Mouse (Mus musculus): ENCODE measurements around the gene Tpm1. TPM values are rescaled to one million over a fixed set of nuclear protein-coding genes. Genes with fewer than 3 reads are reported as not detected.

Tpm1 gene
- 2,990 and 4,096 TPM in 2 replicates for polyA plus RNA-seq (2016; fragmentation: Nextera tagmentation; extraction: Ambion mirVana)

DNA sequence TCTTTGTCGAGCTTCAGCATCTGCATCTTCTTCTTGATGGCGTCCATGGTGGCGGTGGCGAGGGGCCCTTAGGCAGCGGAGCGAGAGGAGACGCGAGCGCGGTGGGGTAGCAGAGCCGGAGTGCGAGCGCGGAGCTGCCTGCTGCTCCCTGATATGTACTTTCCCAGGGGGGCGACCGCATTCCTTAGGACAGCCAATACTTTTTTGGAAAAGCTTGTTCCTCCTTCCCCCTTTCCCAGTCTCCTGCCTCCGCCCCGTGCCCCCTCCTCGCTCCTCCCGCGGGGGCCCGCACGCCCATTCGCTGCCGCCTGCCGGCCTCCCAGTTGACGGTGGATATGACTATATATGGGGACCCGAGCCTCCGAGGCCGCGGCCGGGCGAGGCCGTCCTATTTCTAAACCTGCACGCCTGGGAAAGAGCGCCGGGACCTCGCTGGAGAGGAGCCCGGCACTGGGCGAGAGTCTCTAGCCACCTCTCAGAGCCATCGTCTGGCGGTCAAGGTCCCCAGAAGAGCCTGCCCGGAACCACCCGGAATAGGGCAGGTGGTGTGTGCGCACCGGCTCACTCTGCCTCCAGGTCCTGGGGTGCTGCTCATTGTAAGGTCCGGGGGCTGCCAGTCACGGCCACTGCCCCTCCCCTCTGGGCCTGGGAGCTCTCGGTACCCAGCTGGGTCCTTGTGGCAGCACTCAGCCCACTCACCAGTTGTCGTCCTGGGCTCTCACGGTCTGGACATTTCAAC lies at the start of gene Tpm1:
Tpm1 (minus strand) TSS at position 321 of the 739 bp plus-strand sequence.
- Histone ChIP-seq H3K36me3 (peaks cover 17% of the 10 kb centered on the region; the same call in 1 of the 2 replicates), H3K9me3 (no peaks in the 10 kb centered on the region), H3K4me3 (peak within 1 kb of the TSS; percentile 91), H3K4me1 (peaks cover 17% of the 10 kb centered on the region), H3K27me3 (ENCODE audit: insufficient read depth, poor library complexity, severe bottlenecking) (peaks cover 10% of the 10 kb centered on the region; the same call in 1 of the 2 replicates), H3K27ac (peak within 1 kb of the TSS; percentile 97)
- DNase-seq (ENCODE audit: low spot score), result peak; percentile 96
- under 1% methylated on average over 51 of the region's 51 CpGs for WGBS

- WGBS, result 85% methylated on average over 2 of the region's 2 CpGs
- no peak overlapping the region for H3K4me3 ChIP-seq
- no peaks in the 10 kb centered on the region for H3K9me3 ChIP-seq
- H3K27ac ChIP-seq, result no peak overlapping the region
- no peaks in the 10 kb centered on the region for H3K36me3 ChIP-seq
- DNase-seq (ENCODE audit: low spot score), result no peak
- peaks cover 46% of the 10 kb centered on the region for H3K4me1 ChIP-seq
- H3K27me3 ChIP-seq (ENCODE audit: insufficient read depth, poor library complexity, severe bottlenecking), result no peaks in the 10 kb centered on the region
Measured at GRCm38 (mm10) chr9:67094371-67094770, 45.2 kb upstream of the Tpm1 start.

DNA sequence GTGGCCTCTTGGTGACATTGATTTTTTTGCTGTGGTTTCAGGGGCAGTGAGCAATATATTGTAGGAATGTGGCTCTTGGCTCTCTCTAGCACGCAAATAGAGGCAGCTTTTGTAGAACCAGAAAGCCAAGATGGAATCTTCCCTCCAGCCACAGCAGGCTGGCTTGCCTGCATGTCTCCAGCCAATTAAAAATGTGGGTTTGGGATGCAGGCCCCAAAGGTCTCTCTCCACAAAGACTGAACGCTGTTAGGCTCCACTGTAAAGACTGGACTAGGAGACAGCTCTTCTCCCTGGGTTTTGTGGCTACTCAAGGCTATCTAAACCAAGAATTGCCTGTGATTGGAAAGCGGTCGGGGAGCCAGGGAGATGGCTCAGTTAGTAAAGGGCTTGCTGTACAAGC lies 43.0 kb upstream of the Tpm1 start:
- Histone ChIP-seq H3K9me3 (no peaks in the 10 kb centered on the region), H3K27ac (peak overlapping the region; percentile 13; the same call in 1 of the 2 replicates), H3K4me3 (no peak overlapping the region), H3K27me3 (ENCODE audit: insufficient read depth, poor library complexity, severe bottlenecking) (no peaks in the 10 kb centered on the region), H3K36me3 (no peaks in the 10 kb centered on the region), H3K4me1 (peaks cover 26% of the 10 kb centered on the region)
- WGBS, result 77% methylated on average over 4 of the region's 4 CpGs
- no peak for DNase-seq (ENCODE audit: low spot score)

GRCm38 (mm10) chr9:67091598-67091997 lies 42.4 kb upstream of the Tpm1 start:
- H3K27ac ChIP-seq, result peak overlapping the region; percentile 13; the same call in 1 of the 2 replicates
- DNase-seq (ENCODE audit: low spot score), result no peak
- H3K4me3 ChIP-seq, result no peak overlapping the region
- H3K27me3 ChIP-seq (ENCODE audit: insufficient read depth, poor library complexity, severe bottlenecking), result no peaks in the 10 kb centered on the region
- H3K9me3 ChIP-seq, result no peaks in the 10 kb centered on the region
- peaks cover 23% of the 10 kb centered on the region for H3K4me1 ChIP-seq
- 68% methylated on average over 7 of the region's 7 CpGs for WGBS
- no peaks in the 10 kb centered on the region for H3K36me3 ChIP-seq

GRCm38 (mm10) chr9:67091151-67091550 lies 41.9 kb upstream of the Tpm1 start:
- no peak for DNase-seq (ENCODE audit: low spot score)
- Histone ChIP-seq H3K4me1 (peaks cover 21% of the 10 kb centered on the region), H3K4me3 (no peak overlapping the region), H3K36me3 (no peaks in the 10 kb centered on the region), H3K27me3 (ENCODE audit: insufficient read depth, poor library complexity, severe bottlenecking) (no peaks in the 10 kb centered on the region), H3K9me3 (no peaks in the 10 kb centered on the region), H3K27ac (peak overlapping the region; percentile 69)
- WGBS, result 91% methylated on average over 11 of the region's 11 CpGs

DNA sequence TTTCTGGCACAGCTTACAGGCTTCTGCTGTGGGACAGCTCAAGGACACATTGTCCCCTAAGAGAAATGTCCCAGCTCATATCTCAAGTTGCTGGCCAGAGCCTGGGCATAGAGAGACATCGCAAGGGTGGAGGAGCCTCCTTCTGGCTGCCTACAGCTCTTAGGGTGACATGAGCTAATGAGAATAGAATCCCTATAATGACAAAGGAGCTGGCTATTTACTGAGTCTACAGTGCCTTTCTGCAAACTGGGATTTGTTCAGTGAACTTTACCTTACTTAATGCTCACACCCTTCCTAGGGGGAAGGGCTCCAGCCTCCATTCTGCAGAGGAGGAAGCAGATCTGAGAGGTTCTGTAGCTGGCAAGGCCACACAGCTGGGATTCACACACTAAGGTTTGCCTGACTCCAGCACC lies 41.4 kb upstream of the Tpm1 start:
- H3K27me3 ChIP-seq (ENCODE audit: insufficient read depth, poor library complexity, severe bottlenecking), result no peaks in the 10 kb centered on the region
- DNase-seq (ENCODE audit: low spot score), result no peak
- H3K4me3 ChIP-seq, result no peak overlapping the region
- H3K9me3 ChIP-seq, result no peaks in the 10 kb centered on the region
- H3K27ac ChIP-seq, result peak overlapping the region; percentile 69
- H3K4me1 ChIP-seq, result peaks cover 21% of the 10 kb centered on the region
- WGBS, result 57% methylated on average over 1 of the region's 1 CpGs
- no peaks in the 10 kb centered on the region for H3K36me3 ChIP-seq

- Histone ChIP-seq H3K4me1 (peaks cover 21% of the 10 kb centered on the region), H3K4me3 (no peak overlapping the region), H3K27ac (no peak overlapping the region), H3K27me3 (ENCODE audit: insufficient read depth, poor library complexity, severe bottlenecking) (no peaks in the 10 kb centered on the region), H3K36me3 (no peaks in the 10 kb centered on the region), H3K9me3 (no peaks in the 10 kb centered on the region)
- WGBS, result 86% methylated on average over 5 of the region's 5 CpGs
- DNase-seq (ENCODE audit: low spot score), result no peak
Measured at GRCm38 (mm10) chr9:67089167-67089566, 40.0 kb upstream of the Tpm1 start.

- no peaks in the 10 kb centered on the region for H3K36me3 ChIP-seq
- peaks cover 23% of the 10 kb centered on the region for H3K4me1 ChIP-seq
- no peaks in the 10 kb centered on the region for H3K27me3 ChIP-seq (ENCODE audit: insufficient read depth, poor library complexity, severe bottlenecking)
- WGBS, result 38% methylated on average over 4 of the region's 4 CpGs
- H3K4me3 ChIP-seq, result no peak overlapping the region
- no peak for DNase-seq (ENCODE audit: low spot score)
- H3K27ac ChIP-seq, result peak overlapping the region; percentile 19; the same call in 1 of the 2 replicates
- no peaks in the 10 kb centered on the region for H3K9me3 ChIP-seq
Measured at GRCm38 (mm10) chr9:67083801-67084200, 34.6 kb upstream of the Tpm1 start.

- Histone ChIP-seq H3K27ac (0 out of 2 replicates have a peak overlapping the region, but pooled peaks have one; percentile 18), H3K9me3 (no peaks in the 10 kb centered on the region), H3K4me1 (peaks cover 42% of the 10 kb centered on the region), H3K27me3 (ENCODE audit: insufficient read depth, poor library complexity, severe bottlenecking) (no peaks in the 10 kb centered on the region), H3K36me3 (no peaks in the 10 kb centered on the region), H3K4me3 (no peak overlapping the region)
- no peak for DNase-seq (ENCODE audit: low spot score)
- 75% methylated on average over 5 of the region's 5 CpGs for WGBS
Measured at GRCm38 (mm10) chr9:67081688-67082087, 32.5 kb upstream of the Tpm1 start.

DNA sequence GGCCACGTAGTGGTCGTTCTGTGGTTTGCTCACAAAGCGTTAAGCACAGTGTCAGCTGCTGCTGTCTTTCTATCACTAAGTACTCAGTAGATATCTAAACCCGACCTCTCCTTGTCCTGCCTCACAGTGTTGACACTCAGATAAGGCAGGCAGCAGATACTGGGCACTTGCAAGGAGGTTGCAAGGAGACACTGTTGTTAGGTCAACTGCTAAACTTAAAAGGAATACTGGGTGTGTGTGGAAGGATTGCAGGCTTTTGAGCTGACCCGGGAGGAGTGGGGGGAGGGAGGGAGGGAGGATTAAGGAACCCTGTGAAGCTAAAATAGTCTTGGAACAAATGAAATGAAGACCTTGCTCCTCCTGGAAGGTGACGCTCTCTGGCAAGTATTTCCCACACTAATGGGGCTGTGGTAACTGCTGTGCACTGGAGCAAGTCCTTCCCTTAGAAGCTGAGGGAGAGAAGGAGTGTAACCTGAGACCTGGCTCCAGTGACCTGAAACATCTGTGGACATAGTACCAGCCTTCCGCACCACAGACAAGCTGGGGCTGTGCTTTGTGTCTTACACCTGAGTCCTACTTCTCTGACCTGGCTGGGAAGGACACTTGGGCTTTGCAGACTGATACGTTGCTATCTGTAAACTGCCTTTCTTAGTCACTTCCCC lies 28.6 kb upstream of the Tpm1 start:
- H3K4me1 ChIP-seq, result peaks cover 40% of the 10 kb centered on the region
- peak; percentile 86 for DNase-seq (ENCODE audit: low spot score)
- H3K4me3 ChIP-seq, result peak overlapping the region; percentile 31
- peak overlapping the region; percentile 85 for H3K27ac ChIP-seq
- H3K36me3 ChIP-seq, result no peaks in the 10 kb centered on the region
- H3K9me3 ChIP-seq, result no peaks in the 10 kb centered on the region
- H3K27me3 ChIP-seq (ENCODE audit: insufficient read depth, poor library complexity, severe bottlenecking), result no peaks in the 10 kb centered on the region
- 3% methylated on average over 8 of the region's 8 CpGs for WGBS

DNA sequence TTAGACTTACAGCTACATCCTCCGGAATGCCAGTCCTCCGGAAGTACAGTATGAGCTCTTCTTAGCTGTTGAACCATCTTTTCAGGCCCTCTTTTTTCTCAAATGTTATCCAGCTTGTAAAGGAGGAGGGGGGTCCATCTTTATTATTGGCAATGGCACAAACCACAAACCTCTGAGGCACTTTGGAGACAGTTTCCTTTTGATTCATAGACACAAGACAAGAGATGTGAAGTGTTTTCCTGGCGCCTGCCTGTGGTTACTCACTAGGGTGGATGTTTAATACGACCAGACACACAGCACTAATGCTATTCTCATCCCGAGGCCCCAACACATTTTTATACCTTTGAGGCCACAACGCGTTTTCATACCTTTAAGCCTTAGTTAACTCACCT lies 28.1 kb upstream of the Tpm1 start:
- 36% methylated on average over 7 of the region's 7 CpGs for WGBS
- H3K27ac ChIP-seq, result peak overlapping the region; percentile 85
- H3K9me3 ChIP-seq, result no peaks in the 10 kb centered on the region

DNA sequence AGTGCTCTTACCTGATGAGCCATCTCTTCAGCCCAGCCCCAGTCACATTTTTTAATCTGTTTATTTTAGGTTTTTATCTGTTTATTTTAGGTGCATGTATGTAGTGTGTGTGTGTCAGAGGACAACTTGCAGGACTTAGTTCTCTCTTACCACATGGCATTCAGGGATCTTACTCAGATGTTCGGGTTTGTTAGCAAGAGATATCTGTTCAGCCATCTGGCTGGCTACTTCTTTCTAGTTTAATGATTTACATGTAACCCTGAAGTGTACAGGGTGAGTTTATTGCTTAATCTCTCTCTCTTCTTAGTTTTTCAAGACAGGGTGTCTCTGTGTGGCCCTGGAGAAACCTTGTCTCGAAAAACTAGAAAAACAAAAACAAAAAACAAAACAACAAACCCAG lies 23.0 kb upstream of the Tpm1 start:
- Histone ChIP-seq H3K27me3 (ENCODE audit: insufficient read depth, poor library complexity, severe bottlenecking) (no peaks in the 10 kb centered on the region), H3K36me3 (no peaks in the 10 kb centered on the region), H3K9me3 (no peaks in the 10 kb centered on the region), H3K4me3 (no peak overlapping the region), H3K27ac (no peak overlapping the region; the same call in 1 of the 2 replicates), H3K4me1 (peaks cover 29% of the 10 kb centered on the region)
- WGBS, result 51% methylated on average over 2 of the region's 2 CpGs
- DNase-seq (ENCODE audit: low spot score), result no peak

More for the DNA sequence above, 28.1 kb upstream of the Tpm1 start:
- Histone ChIP-seq H3K27me3 (ENCODE audit: insufficient read depth, poor library complexity, severe bottlenecking) (no peaks in the 10 kb centered on the region), H3K36me3 (no peaks in the 10 kb centered on the region), H3K4me1 (peaks cover 40% of the 10 kb centered on the region), H3K4me3 (peak overlapping the region; percentile 31)
- DNase-seq (ENCODE audit: low spot score), result no peak

- peaks cover 26% of the 10 kb centered on the region for H3K4me1 ChIP-seq
- H3K36me3 ChIP-seq, result no peaks in the 10 kb centered on the region
- no peaks in the 10 kb centered on the region for H3K27me3 ChIP-seq (ENCODE audit: insufficient read depth, poor library complexity, severe bottlenecking)
- H3K4me3 ChIP-seq, result no peak overlapping the region
- peak overlapping the region; percentile 86 for H3K27ac ChIP-seq
- no peak for DNase-seq (ENCODE audit: low spot score)
- no peaks in the 10 kb centered on the region for H3K9me3 ChIP-seq
- WGBS, result 29% methylated on average over 7 of the region's 7 CpGs
Measured at GRCm38 (mm10) chr9:67071596-67071995, 22.4 kb upstream of the Tpm1 start.
